Mouse (Mus musculus) CH12.LX (cell line): ENCODE results near the gene Ripply1.

ENCODE experiments used
- BHLHE40 ChIP-seq: IDR thresholded peaks from 2 replicates; pipeline ENCODE4 v1.6.1; 2011; ENCODE audit warnings: mild to moderate bottlenecking, low read depth, low read length, improper control_type of control experiment
- CTCF ChIP-seq, 2 experiments: IDR thresholded peaks in 1 of 2; conservative IDR thresholded peaks in 1 of 2; 2 replicates each; pipeline ENCODE4 v1.5.1; 2011 to 2012; ENCODE audit warnings: low read depth in 2 of 2, low read length in 2 of 2, improper control_type of control experiment in 1 of 2, inconsistent platforms in 1 of 2, mild to moderate bottlenecking in 1 of 2, moderate library complexity in 1 of 2
- POLR2A ChIP-seq: IDR thresholded peaks from 2 replicates; pipeline ENCODE4 v1.6.1; 2011; ENCODE audit warnings: low read depth, mild to moderate bottlenecking, improper control_type of control experiment, low read length
- ZC3H11A ChIP-seq: IDR thresholded peaks from 2 replicates; pipeline ENCODE4 v1.6.1; 2012; ENCODE audit warnings: low read depth, mild to moderate bottlenecking, inconsistent platforms, low read length, improper control_type of control experiment

DNA sequence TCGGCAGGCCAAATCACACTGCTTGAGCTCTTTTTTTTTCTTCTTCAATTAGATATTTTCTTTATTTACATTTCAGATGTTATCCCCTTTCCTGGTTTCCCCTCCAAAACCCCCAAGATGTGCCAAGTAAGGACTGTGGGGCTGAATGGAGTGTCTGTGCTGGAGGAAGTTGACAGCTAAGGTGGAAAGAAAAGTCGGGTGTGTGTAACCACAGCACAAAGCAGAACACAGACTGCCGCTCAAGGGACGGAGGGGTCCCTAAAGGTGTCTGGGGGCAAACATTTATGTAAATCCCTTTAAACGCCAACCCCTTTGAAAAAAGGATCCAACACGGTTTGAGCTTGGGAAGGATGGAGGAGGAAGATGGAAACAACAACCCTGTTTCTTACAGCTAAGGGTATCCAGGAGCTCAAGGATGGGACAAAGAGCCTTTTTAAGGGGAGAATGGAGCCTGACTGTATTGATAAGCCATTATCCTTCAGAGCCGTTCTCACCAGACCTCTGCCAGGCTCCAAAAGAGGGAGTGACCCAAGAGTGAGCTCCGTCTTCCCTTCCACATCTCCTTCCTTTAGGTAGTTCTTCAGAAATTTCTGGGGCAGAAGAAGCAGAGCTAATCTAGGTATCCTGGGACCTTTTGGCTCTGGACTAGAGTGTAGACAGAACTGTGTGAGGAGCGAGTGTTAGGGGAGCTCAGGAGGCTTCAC, 31.3 kb upstream of the Ripply1 start:
- TF ChIP-seq BHLHE40 (no peak), CTCF (conservative IDR thresholded peaks at IDR 0.05 in 1 of 2, IDR thresholded peaks at IDR 0.05 in 1 of 2; ENCODE audit: low read depth in 2 of 2, low read length in 2 of 2) (no peak), ZC3H11A (no peak), POLR2A (no peak)
